In genomic region chr2:77245806-77246205, GRCm38 (mm10) we compare ENCODE assay signal across 14 mouse cellular contexts. TPM values are rescaled to one million over a fixed set of nuclear protein-coding genes. Genes with fewer than 3 reads are reported as not detected.
DNase-seq lines count a peak whose midpoint lies in the region; ATAC-seq and TF ChIP-seq lines count a peak whose summit lies in the region.
"Had no signal": no experiment of that assay in that cellular context is flagged by ENCODE, and none has a peak within 500 bp of the region (broad histone marks: within the 10 kb centered on the region; RNA-seq: fewer than 3 reads in every experiment).

No protein-coding gene starts in this region.

- peak overlapping the region; percentile 33 for H3K9ac ChIP-seq in heart, adult 2 months (ENCODE audit: low read depth, low read length)
- no peak overlapping the region for H3K9ac ChIP-seq in stomach, embryonic 15.5 days
- H3K9ac ChIP-seq: liver, embryonic 14.5 days had no signal

- peak overlapping the region; percentile 10; the same call in 1 of the 2 replicates for H3K27ac ChIP-seq in heart, adult 2 months
- no peak overlapping the region for H3K27ac ChIP-seq in stomach, embryonic 15.5 days
- H3K27ac ChIP-seq: left cerebral cortex, adult 2 months; liver, embryonic 14.5 days had no signal

- peak; percentile 35; the same call in 1 of the 2 replicates for ATAC-seq in stomach, embryonic 15.5 days (ENCODE audit: insufficient read depth, low FRiP score, low read depth)

- DNase-seq in heart, adult 2 months: peak in 1 of 2 experiments; percentile 30
- DNase-seq in heart, adult 8-10 months (ENCODE audit: low spot score): no peak
- DNase-seq in lung, postnatal 10 days: peak; percentile 15
- DNase-seq in lung, adult 2 months: no peak
- DNase-seq in gastrocnemius, postnatal 36 days: peak; percentile 29 to 32
- no peak for DNase-seq in cerebellum, postnatal 4 days (ENCODE audit: low spot score in 2 of 2)
- DNase-seq in embryo, embryonic 10 days (ENCODE audit: low spot score): no peak
- DNase-seq: cerebellum, postnatal 25 days; kidney, postnatal 4 days had no signal

- no peak overlapping the region for H3K4me2 ChIP-seq in stomach, embryonic 15.5 days

- TF ChIP-seq POLR2A in heart, adult 2 months (IDR thresholded peaks at IDR 0.05; ENCODE audit: insufficient read depth, low read depth, low read length): no peak
- TF ChIP-seq POLR2A in lung, adult 2 months (IDR thresholded peaks at IDR 0.05; ENCODE audit: borderline replicate concordance, extremely low read depth, low read depth, low read length): no peak

- no peaks in the 10 kb centered on the region for H3K9me3 ChIP-seq in stomach, embryonic 15.5 days

- intact Hi-C loops in heart, adult 2 months (cut with DNase I): no loop called here
- intact Hi-C loops in gastrocnemius, postnatal 36 days (cut with DNase I): no loop called here

- no peak overlapping the region for H3K4me3 ChIP-seq in heart, adult 2 months
- no peak overlapping the region for H3K4me3 ChIP-seq in lung, adult 2 months (replicated peaks; ENCODE audit: extremely low read depth, low read depth, low read length)
- no peak overlapping the region for H3K4me3 ChIP-seq in stomach, embryonic 15.5 days (replicated peaks)
- H3K4me3 ChIP-seq: left cerebral cortex, adult 2 months; myocyte had no signal

- no peak for TF ChIP-seq CTCF in heart, adult 2 months (IDR thresholded peaks at IDR 0.05)
- no peak for TF ChIP-seq CTCF in lung, adult 2 months (IDR thresholded peaks at IDR 0.05; ENCODE audit: insufficient read depth, low read length)

- peaks cover 7% of the 10 kb centered on the region for H3K4me1 ChIP-seq in heart, adult 2 months (ENCODE audit: control insufficient read depth, insufficient read depth, low read length)
- no peaks in the 10 kb centered on the region for H3K4me1 ChIP-seq in lung, adult 2 months (ENCODE audit: control insufficient read depth, insufficient read depth, low read length)
- no peaks in the 10 kb centered on the region for H3K4me1 ChIP-seq in stomach, embryonic 15.5 days

- H3K36me3 ChIP-seq in heart, adult 2 months (ENCODE audit: control insufficient read depth, insufficient read depth, low read length): no peaks in the 10 kb centered on the region
- H3K36me3 ChIP-seq in stomach, embryonic 15.5 days: peaks cover 9% of the 10 kb centered on the region; the same call in 1 of the 2 replicates

- 60% methylated on average over 3 of the region's 3 CpGs for WGBS in heart, adult 2 months
- 55% methylated on average over 3 of the region's 3 CpGs for WGBS in lung, adult 2 months
- WGBS in stomach, embryonic 15.5 days: 52% methylated on average over 3 of the region's 3 CpGs

- 0 out of 2 replicates have a peak, but pooled peaks cover 2% of the 10 kb centered on the region for H3K79me2 ChIP-seq in heart, adult 2 months (replicated peaks; ENCODE audit: control insufficient read depth, insufficient read depth, low read length)

- TF ChIP-seq EP300 in heart, adult 2 months (IDR thresholded peaks at IDR 0.05; ENCODE audit: insufficient read depth, low read depth, low read length): no peak

- H3K27me3 ChIP-seq in heart, adult 2 months (ENCODE audit: control insufficient read depth, insufficient read depth, low read length): no peaks in the 10 kb centered on the region
- no peaks in the 10 kb centered on the region for H3K27me3 ChIP-seq in stomach, embryonic 15.5 days (replicated peaks)

RNA-seq across cellular contexts. Expression of gene Sestd1, which starts 34.6 kb away (rescaled TPM):
- total RNA-seq in heart, adult 2 months (2021): 10 to 100 TPM; 18.3 to 21.2 TPM
- 9.0 and 14.6 TPM in 2 replicates for polyA plus RNA-seq in heart, adult 2 months (2012; rRNA removed)
- 10 to 100 TPM; 16.3 to 19.4 (median 17.2) TPM for total RNA-seq in heart, adult 8-10 months (2022)
- 6.6 and 12.1 TPM in 2 replicates for polyA plus RNA-seq in lung, adult 2 months (2012; rRNA removed)
- total RNA-seq in gastrocnemius, postnatal 36 days (2021): 10 to 100 TPM in 1 of 2 experiments, 1 to 10 TPM in 1; 9.2 to 10.4 TPM
- 17.1 and 18.4 TPM in 2 replicates for polyA plus RNA-seq in stomach, embryonic 15.5 days (2015; fragmentation: Nextera tagmentation; extraction: Ambion mirVana)
- total RNA-seq: MEL had no signal

Comparison
In these comparisons a context has a peak if more than half of its experiments do, and no peak if none do; other contexts are left out.
1. DNase-seq: peak in lung, postnatal 10 days (single experiment) and gastrocnemius, postnatal 36 days (2 of 2); none in heart, adult 8-10 months (single experiment), lung, adult 2 months (single experiment), cerebellum, postnatal 4 days (0 of 2) and embryo, embryonic 10 days (single experiment).